In the genomic region with DNA sequence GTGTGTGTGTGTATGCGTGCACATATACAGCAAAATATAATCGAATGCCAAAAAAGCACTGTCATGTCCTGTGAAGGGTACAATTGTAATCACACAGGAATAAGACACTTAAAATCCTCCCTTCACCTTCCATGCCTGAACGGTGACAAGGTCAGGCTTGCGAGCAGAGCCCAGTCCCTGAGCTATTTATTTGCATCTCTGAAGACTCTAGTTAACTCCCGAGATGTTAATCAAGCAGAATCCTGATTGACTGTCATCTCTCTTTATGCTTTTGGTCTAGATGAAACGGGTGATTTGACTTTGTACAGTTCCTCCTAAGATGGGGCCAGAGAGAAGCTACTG, we compare ENCODE assay signal across 13 mouse cellular contexts. TPM values are rescaled to one million over a fixed set of nuclear protein-coding genes. Genes with fewer than 3 reads are reported as not detected.
A peak's percentile ranks its signal among the peaks of the same experiment; 100 is the strongest.
DNase-seq lines count a peak whose midpoint lies in the region; ATAC-seq and TF ChIP-seq lines count a peak whose summit lies in the region.
"Had no signal": no experiment of that assay in that cellular context is flagged by ENCODE, and none has a peak within 500 bp of the region (broad histone marks: within the 10 kb centered on the region; RNA-seq: fewer than 3 reads in every experiment).

No protein-coding gene starts in this region.

- no peak for TF ChIP-seq RAD21 in CH12.LX (IDR thresholded peaks at IDR 0.05; ENCODE audit: low read depth, low read length)

- in situ Hi-C loops in CH12.LX (cut with MboI; ENCODE audit: low pct_ligation_motif_present, low pct_unique_long_range_greater_than_20kb, low sequenced_read_pairs) = no loop called here

- H3K4me2 ChIP-seq in kidney, embryonic 15.5 days = peak overlapping the region; percentile 53; the same call in 1 of the 2 replicates
- peak overlapping the region; percentile 100 for H3K4me2 ChIP-seq in CH12.LX (ENCODE audit: insufficient read depth, low read depth, poor library complexity, severe bottlenecking)
- H3K4me2 ChIP-seq: liver, embryonic 15.5 days had no signal

- WGBS in kidney, embryonic 15.5 days = 51% methylated on average over 6 of the region's 6 CpGs

- no peaks in the 10 kb centered on the region for H3K9me3 ChIP-seq in kidney, embryonic 15.5 days (replicated peaks)
- H3K9me3 ChIP-seq in CH12.LX (replicated peaks; ENCODE audit: low read length) = no peaks in the 10 kb centered on the region
- H3K9me3 ChIP-seq in E14TG2a.4 (ENCODE audit: low read length) = peaks cover 3% of the 10 kb centered on the region; the same call in 1 of the 2 replicates
- no peaks in the 10 kb centered on the region for H3K9me3 ChIP-seq in megakaryocyte, embryonic 14.5 days
- H3K9me3 ChIP-seq: liver, embryonic 15.5 days had no signal

- ATAC-seq in kidney, embryonic 15.5 days (replicated peaks; ENCODE audit: low FRiP score) = no peak

- no peaks in the 10 kb centered on the region for H3K27me3 ChIP-seq in kidney, embryonic 15.5 days
- H3K27me3 ChIP-seq in CH12.LX (replicated peaks) (no peaks in the 10 kb centered on the region), E14TG2a.4 (ENCODE audit: insufficient read depth, low read length) (0 out of 2 replicates have a peak, but pooled peaks cover 5% of the 10 kb centered on the region)
- H3K27me3 ChIP-seq in megakaryocyte, embryonic 14.5 days (replicated peaks) = no peaks in the 10 kb centered on the region
- H3K27me3 ChIP-seq: liver, embryonic 15.5 days had no signal

- no peaks in the 10 kb centered on the region for H3K79me2 ChIP-seq in CH12.LX (replicated peaks; ENCODE audit: control insufficient read depth, extremely low read depth, insufficient read depth, poor library complexity, severe bottlenecking)

- no peak overlapping the region for H3K9ac ChIP-seq in kidney, embryonic 15.5 days
- peak overlapping the region; percentile 76 for H3K9ac ChIP-seq in CH12.LX (ENCODE audit: insufficient read depth, low read depth)
- H3K9ac ChIP-seq: liver, embryonic 15.5 days had no signal

- H3K36me3 ChIP-seq in kidney, embryonic 15.5 days = no peaks in the 10 kb centered on the region
- H3K36me3 ChIP-seq in CH12.LX (replicated peaks in 1 of 2; ENCODE audit: control insufficient read depth in 1 of 2, insufficient read depth in 1 of 2, low read length in 1 of 2) (no peaks in the 10 kb centered on the region), E14TG2a.4 (ENCODE audit: insufficient read depth, low read length) (no peaks in the 10 kb centered on the region)
- no peaks in the 10 kb centered on the region for H3K36me3 ChIP-seq in megakaryocyte, embryonic 14.5 days (replicated peaks; ENCODE audit: low read length)
- H3K36me3 ChIP-seq: liver, embryonic 15.5 days had no signal

- peaks cover 27% of the 10 kb centered on the region for H3K4me1 ChIP-seq in kidney, embryonic 15.5 days
- H3K4me1 ChIP-seq in CH12.LX (ENCODE audit: control insufficient read depth in 1 of 2, insufficient read depth in 2 of 2) = peaks cover 4 to 24% of the 10 kb centered on the region in 2 experiments
- peaks cover 13% of the 10 kb centered on the region for H3K4me1 ChIP-seq in E14TG2a.4 (replicated peaks; ENCODE audit: low read depth, low read length)
- 0 out of 2 replicates have a peak, but pooled peaks cover 3% of the 10 kb centered on the region for H3K4me1 ChIP-seq in megakaryocyte, embryonic 14.5 days
- H3K4me1 ChIP-seq: liver, embryonic 15.5 days had no signal

- dilution Hi-C loops in CH12.LX (cut with MboI; ENCODE audit: extremely low pct_ligation_motif_present, extremely low pct_unique_long_range_greater_than_20kb, low sequenced_read_pairs) = no loop called here

- TF ChIP-seq POLR2A in CH12.LX (IDR thresholded peaks at IDR 0.05; ENCODE audit: low read depth, low read length) = no peak

- no peak overlapping the region for H3K27ac ChIP-seq in kidney, embryonic 15.5 days
- peak overlapping the region; percentile 62 for H3K27ac ChIP-seq in CH12.LX (ENCODE audit: insufficient read depth, low read depth)
- H3K27ac ChIP-seq: liver, embryonic 15.5 days had no signal

- no peak; the same call in 1 of the 2 replicates for TF ChIP-seq EP300 in CH12.LX (IDR thresholded peaks at IDR 0.05; ENCODE audit: low read length)

- no peak for DNase-seq in kidney, postnatal 25 days
- peak; percentile 52 for DNase-seq in CH12.LX (ENCODE audit: extremely low read depth)
- DNase-seq in right cerebral cortex, postnatal 36 days (ENCODE audit: low spot score in 2 of 2) = no peak
- DNase-seq in frontal cortex, postnatal 36 days (ENCODE audit: low spot score in 2 of 2) = no peak

- TF ChIP-seq CTCF in CH12.LX (conservative IDR thresholded peaks at IDR 0.05 in 1 of 2, IDR thresholded peaks at IDR 0.05 in 1 of 2; ENCODE audit: low read depth in 2 of 2, low read length in 2 of 2) (no peak), E14TG2a.4 (conservative IDR thresholded peaks at IDR 0.05; ENCODE audit: low read length) (no peak)

- H3K4me3 ChIP-seq in kidney, embryonic 15.5 days (replicated peaks) = no peak overlapping the region
- H3K4me3 ChIP-seq in CH12.LX (replicated peaks in 1 of 3; ENCODE audit: low read depth in 2 of 3, low read length in 2 of 3, poor library complexity in 1 of 3) (peak overlapping the region in 2 of 3 experiments; percentile 44 to 45), E14TG2a.4 (replicated peaks; ENCODE audit: low read length) (peak overlapping the region; percentile 66; the same call in 1 of the 2 replicates)
- H3K4me3 ChIP-seq in megakaryocyte, embryonic 14.5 days (replicated peaks) = peak overlapping the region; percentile 62
- H3K4me3 ChIP-seq: liver, embryonic 15.5 days; myocyte had no signal

TF ChIP-seq in CH12.LX, 34 proteins besides CTCF, POLR2A, EP300 and RAD21:
- TF ChIP-seq MAFK (IDR thresholded peaks at IDR 0.05; ENCODE audit: insufficient replicate concordance, low read length) = no peak
- no peak for TF ChIP-seq ETS1 (conservative IDR thresholded peaks at IDR 0.05; ENCODE audit: low read depth, low read length)
- TF ChIP-seq MYC (IDR thresholded peaks at IDR 0.05; ENCODE audit: low read depth, low read length) = no peak
- TF ChIP-seq KAT2A (IDR thresholded peaks at IDR 0.05; ENCODE audit: insufficient replicate concordance, low read length) = no peak
- no peak for TF ChIP-seq MXI1 (IDR thresholded peaks at IDR 0.05; ENCODE audit: low read depth, low read length)
- TF ChIP-seq RCOR1 (conservative IDR thresholded peaks at IDR 0.05; ENCODE audit: low read depth, low read length) = no peak
- no peak for TF ChIP-seq ELF1 (IDR thresholded peaks at IDR 0.05; ENCODE audit: low read depth, low read length)
TF ChIP-seq in CH12.LX: peak in this region for 0.

RNA-seq across cellular contexts. Expression of gene Drd3, which starts 43.7 kb away (rescaled TPM):
- polyA plus RNA-seq in kidney, embryonic 15.5 days (2015; fragmentation: Nextera tagmentation; extraction: Ambion mirVana) = not detected in 2 replicates
- not detected in 2 replicates for total RNA-seq in CH12.LX (2012; rRNA removed)
- total RNA-seq in CH12.LX (2014; rRNA removed) = not detected in 2 replicates
- not detected in 2 replicates for polyA plus RNA-seq in CH12.LX (2012; ENCODE audit: insufficient read length, low read depth)
- not detected in 2 replicates for polyA plus RNA-seq in megakaryocyte, embryonic 14.5 days (2012; ENCODE audit: insufficient read depth, low replicate concordance)
- total RNA-seq: gastrocnemius, adult 8-10 months; hematopoietic stem cell, adult 5-6 weeks had no signal
- polyA plus RNA-seq: liver, embryonic 15.5 days; myocyte; stomach, embryonic 16.5 days had no signal

RNA-seq across cellular contexts. Expression of gene Tigit, which starts 46.2 kb away (rescaled TPM):
- polyA plus RNA-seq in kidney, embryonic 15.5 days (2015; fragmentation: Nextera tagmentation; extraction: Ambion mirVana) = not detected in 2 replicates
- total RNA-seq in CH12.LX (2012; rRNA removed) (59.3 and 67.2 TPM in 2 replicates), CH12.LX (2014; rRNA removed) (13.6 and 17.5 TPM in 2 replicates)
- 54.5 and 55.4 TPM in 2 replicates for polyA plus RNA-seq in CH12.LX (2012; ENCODE audit: insufficient read length, low read depth)
- not detected in 2 replicates for polyA plus RNA-seq in megakaryocyte, embryonic 14.5 days (2012; ENCODE audit: insufficient read depth, low replicate concordance)
- total RNA-seq: gastrocnemius, adult 8-10 months; hematopoietic stem cell, adult 5-6 weeks; left cerebral cortex, postnatal 10 days had no signal
- polyA plus RNA-seq: liver, embryonic 15.5 days; stomach, embryonic 16.5 days had no signal

Comparison
In these comparisons a context has a peak if more than half of its experiments do, and no peak if none do; other contexts are left out.
1. RNA of gene Tigit, which starts 46.2 kb away (polyA plus RNA-seq): 54.5 to 55.4 TPM in CH12.LX; not detected in kidney, embryonic 15.5 days and not detected in megakaryocyte, embryonic 14.5 days; every median in the first group is over 10 times any median in the second.